Mouse (Mus musculus): ENCODE data around the gene Grcc10. TPM values are rescaled to one million over a fixed set of nuclear protein-coding genes. Genes with fewer than 3 reads are reported as not detected.

The Grcc10 gene
- total RNA-seq, 2 experiments from 2014 or later: 337 to 366 TPM

- DNase-seq: peak; percentile 46 to 62
Observed at GRCm38 (mm10) chr6:124699962-124700610, 41.1 kb downstream of the Grcc10 start.

DNA sequence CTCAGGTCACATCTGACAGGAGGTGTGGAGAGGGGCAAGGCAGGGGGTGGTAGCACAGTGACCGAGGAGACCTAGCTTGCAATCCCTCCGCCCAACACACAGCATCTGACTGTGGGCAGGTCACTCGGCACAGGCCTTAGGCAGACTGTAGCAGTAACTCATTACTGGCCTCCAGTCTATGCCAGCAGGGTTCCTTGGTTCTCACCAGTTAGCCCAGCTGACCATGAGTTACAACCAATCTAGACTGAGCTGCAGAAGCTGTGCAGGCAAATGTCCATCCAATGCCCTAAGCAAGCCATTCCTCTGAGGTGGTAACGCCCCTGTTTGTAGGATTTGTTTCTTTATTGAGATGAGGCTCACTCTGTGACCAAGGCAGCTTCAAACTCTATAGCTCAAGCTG, 41.8 kb downstream of the Grcc10 start:
- DNase-seq: no peak

DNA sequence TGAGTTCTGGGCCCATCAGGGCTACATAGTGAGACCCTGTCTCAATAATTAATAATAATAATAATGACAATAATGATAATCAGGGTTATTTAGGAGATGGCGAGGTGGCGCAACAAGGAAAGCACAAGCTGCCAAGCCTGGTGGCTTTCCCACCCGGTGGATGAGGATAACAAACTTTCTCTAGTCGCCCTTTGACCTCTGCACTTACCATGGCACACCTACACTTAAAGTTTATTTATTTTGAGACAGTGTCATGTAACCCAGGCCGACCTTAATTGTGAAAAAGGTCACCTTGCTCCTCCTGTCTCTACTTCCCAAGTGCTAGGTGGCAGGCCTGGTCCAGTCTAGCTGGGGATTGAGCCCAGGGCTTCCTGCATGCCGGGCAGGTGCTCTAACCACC, 42.4 kb downstream of the Grcc10 start:
- no peak for DNase-seq

GRCm38 (mm10) chr6:124696441-124697150, 44.6 kb downstream of the Grcc10 start:
- DNase-seq: no peak

- DNase-seq: peak; percentile 60 to 77
Observed at GRCm38 (mm10) chr6:124694166-124694955, 46.8 kb downstream of the Grcc10 start.

GRCm38 (mm10) chr6:124693243-124693981, 47.8 kb downstream of the Grcc10 start:
- no peak for DNase-seq

DNA sequence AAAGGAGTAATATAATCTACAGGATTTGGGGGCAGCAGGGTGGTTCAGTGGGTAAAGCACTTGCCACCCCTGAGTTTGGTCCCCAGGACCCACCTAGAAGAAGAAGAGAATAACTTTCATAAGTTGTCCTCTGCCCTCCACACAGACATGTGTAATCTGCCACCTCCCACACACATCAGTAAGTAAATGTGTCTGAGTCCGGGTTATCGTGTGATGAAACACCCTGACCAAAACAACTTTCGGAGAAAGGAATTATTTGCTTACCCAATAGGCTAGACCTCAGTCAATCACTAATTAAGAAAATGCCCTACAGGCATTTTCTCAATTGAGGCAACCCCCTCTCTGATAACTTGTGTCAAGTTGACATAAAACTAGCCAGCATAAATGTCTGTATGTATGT, 50.7 kb downstream of the Grcc10 start:
- DNase-seq: no peak

Small RNAs within 50 kb of the gene (microRNA-seq; reads per million reads assigned to microRNA genes)
- gene Mir141 (0.85 to 1.2 reads per million in 2 experiments), gene Mir200c (17.3 to 28.4 reads per million in 2 experiments)

Other genes with a start within 250 kb of the Grcc10 start
- under 1 TPM; 0.13 to 0.15 TPM for gene C1rl, start 248.3 kb downstream of the Grcc10 start, total RNA-seq (2021)
- gene C1ra, start 229.0 kb downstream of the Grcc10 start, total RNA-seq (2021): under 1 TPM; 0.51 to 0.72 TPM
- 1 to 10 TPM in 1 of 2 experiments, under 1 TPM in 1; 0.62 to 1.5 TPM for gene C1s1, start 199.0 kb downstream of the Grcc10 start, total RNA-seq (2021)
- gene C1rb, start 171.1 kb downstream of the Grcc10 start, total RNA-seq (2021): under 1 TPM; 0.15 to 0.18 TPM
- under 1 TPM; 0.15 to 0.35 TPM for gene C1s2, start 105.3 kb downstream of the Grcc10 start, total RNA-seq (2021)
- 10 to 100 TPM; 27.1 to 33.5 TPM for gene Lpcat3, start 78.3 kb downstream of the Grcc10 start, total RNA-seq (2021)
- gene Emg1, start 29.2 kb downstream of the Grcc10 start, total RNA-seq (2021): 10 to 100 TPM; 54.3 to 64.9 TPM
- gene Phb2, start 29.0 kb downstream of the Grcc10 start, total RNA-seq (2021): 100 to 1,000 TPM; 114 to 129 TPM
- gene Ptpn6, start 2.7 kb downstream of the Grcc10 start, total RNA-seq (2021): 1 to 10 TPM; 2.9 to 3.0 TPM
- gene Gm45234, start 14.6 kb upstream of the Grcc10 start, total RNA-seq (2021): not detected
- 100 to 1,000 TPM; 139 to 170 TPM for gene Atn1, start 15.2 kb upstream of the Grcc10 start, total RNA-seq (2021)
- 1,000 to 10,000 TPM in 1 of 2 experiments, 100 to 1,000 TPM in 1; 956 to 1,045 TPM for gene Eno2, start 28.3 kb upstream of the Grcc10 start, total RNA-seq (2021)
- 1 to 10 TPM in 1 of 2 experiments, under 1 TPM in 1; 1.00 to 3.5 TPM for gene Lrrc23, start 38.4 kb upstream of the Grcc10 start, total RNA-seq (2021)
- gene Spsb2, start 67.3 kb upstream of the Grcc10 start, total RNA-seq (2021): 1 to 10 TPM; 2.9 to 3.1 TPM
- gene Tpi1, start 72.9 kb upstream of the Grcc10 start, total RNA-seq (2021): 100 to 1,000 TPM; 731 to 778 TPM
- 100 to 1,000 TPM; 174 to 188 TPM for gene Usp5, start 88.1 kb upstream of the Grcc10 start, total RNA-seq (2021)
- 1 to 10 TPM in 1 of 2 experiments, under 1 TPM in 1; 0.38 to 1.2 TPM for gene Cdca3, start 88.2 kb upstream of the Grcc10 start, total RNA-seq (2021)
- under 1 TPM in 1 of 2 experiments, not detected in 1; 0.17 TPM for gene Gnb3, start 98.9 kb upstream of the Grcc10 start, total RNA-seq (2021)
- 10 to 100 TPM; 30.4 to 37.1 TPM for gene P3h3, start 116.4 kb upstream of the Grcc10 start, total RNA-seq (2021)
- 100 to 1,000 TPM; 180 to 187 TPM for gene Gpr162, start 122.6 kb upstream of the Grcc10 start, total RNA-seq (2021)
- gene Cd4, start 146.8 kb upstream of the Grcc10 start, total RNA-seq (2021): under 1 TPM in 1 of 2 experiments, not detected in 1; 0.23 TPM
- gene Lag3, start 170.3 kb upstream of the Grcc10 start, total RNA-seq (2021): 1 to 10 TPM; 2.1 to 2.3 TPM
- 1,000 to 10,000 TPM; 1,023 to 1,087 TPM for gene Ptms, start 178.7 kb upstream of the Grcc10 start, total RNA-seq (2021)
- 100 to 1,000 TPM; 630 to 652 TPM for gene Mlf2, start 190.0 kb upstream of the Grcc10 start, total RNA-seq (2021)
- 100 to 1,000 TPM; 149 TPM for gene Cops7a, start 224.2 kb upstream of the Grcc10 start, total RNA-seq (2021)